Mouse (Mus musculus) E14TG2a.4 (cell line): ENCODE data around the gene Bcl9l.
A peak's percentile ranks its signal among the peaks of the same experiment; 100 is the strongest.

Experiments used
- H3K27me3 ChIP-seq: 2 replicates; pipeline ENCODE4 v1.6.1; 2014; ENCODE audit warnings: low read length, control low read depth; ENCODE audit not compliant: insufficient read depth
- H3K36me3 ChIP-seq: 2 replicates; pipeline ENCODE4 v1.6.1; 2014; ENCODE audit warnings: low read length, control low read depth; ENCODE audit not compliant: insufficient read depth
- H3K4me1 ChIP-seq: replicated peaks from 2 replicates; pipeline ENCODE4 v1.6.1; 2014; ENCODE audit warnings: low read depth, low read length, control low read depth
- H3K4me3 ChIP-seq: replicated peaks from 2 replicates; pipeline ENCODE4 v1.5.1; 2014; ENCODE audit warnings: mild to moderate bottlenecking, low read length
- H3K9me3 ChIP-seq: 2 replicates; pipeline ENCODE4 v1.6.1; 2014; ENCODE audit warnings: low read length, control low read depth
- CTCF ChIP-seq: conservative IDR thresholded peaks from 2 replicates; pipeline ENCODE4 v1.5.1; 2014; ENCODE audit warnings: low read length
- NANOG ChIP-seq: IDR thresholded peaks from 2 replicates; pipeline ENCODE4 v1.6.1; 2014; ENCODE audit warnings: borderline replicate concordance, low read length, mixed read lengths
- POU5F1 ChIP-seq: IDR thresholded peaks from 2 replicates; pipeline ENCODE4 v1.6.1; 2014; ENCODE audit warnings: low read length, borderline replicate concordance

Bcl9l gene

GRCm38 (mm10) chr9:44498421-44499355 is 16.1 kb downstream of the Bcl9l start:
- TF ChIP-seq NANOG (no peak), POU5F1 (no peak), CTCF (no peak)
- Histone ChIP-seq H3K4me3 (peak overlapping the region; percentile 77), H3K27me3 (peaks cover 24% of the 10 kb centered on the region), H3K9me3 (no peaks in the 10 kb centered on the region), H3K36me3 (no peaks in the 10 kb centered on the region), H3K4me1 (peaks cover 80% of the 10 kb centered on the region)

DNA sequence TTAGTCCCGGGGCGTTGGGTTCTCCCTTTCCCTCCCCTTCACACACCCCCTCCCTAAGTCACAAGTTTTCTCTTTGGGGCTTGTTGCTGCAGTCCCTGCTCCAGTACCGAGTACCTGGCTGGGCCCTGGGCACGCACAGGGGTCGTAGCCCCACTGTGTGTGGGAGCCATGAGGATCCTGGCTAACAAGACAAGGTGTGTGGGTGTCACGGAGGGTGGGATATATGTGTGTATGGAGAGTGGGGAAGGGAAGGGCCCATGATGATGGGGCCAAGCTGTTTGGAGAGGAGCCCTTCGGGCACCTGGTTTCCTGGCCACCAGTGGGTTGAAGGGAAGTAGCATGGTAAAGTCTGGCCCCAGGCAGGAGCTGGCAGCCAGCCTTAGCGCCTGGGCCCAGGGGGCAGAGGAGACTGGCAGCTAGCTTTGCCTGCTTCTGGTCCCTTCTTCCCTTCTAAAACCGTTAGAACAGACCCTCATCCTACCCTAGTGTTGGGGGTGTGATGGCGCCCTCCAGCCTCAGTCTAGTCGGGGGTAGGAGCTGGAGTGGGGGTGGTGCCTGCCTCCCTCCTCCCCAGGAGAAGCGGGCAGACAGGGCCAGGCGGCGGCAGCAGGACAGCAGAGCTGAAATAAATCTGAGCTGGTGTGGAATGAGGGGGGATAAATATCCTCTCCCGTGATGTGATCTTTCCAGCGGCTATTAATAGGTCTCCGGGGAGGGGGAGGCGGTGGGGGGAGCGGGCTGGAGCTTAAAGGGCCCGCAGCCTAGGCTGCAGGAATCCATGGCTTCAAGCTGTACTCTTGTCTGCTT is 16.9 kb downstream of the Bcl9l start:
- Histone ChIP-seq H3K27me3 (peaks cover 24% of the 10 kb centered on the region), H3K4me1 (peaks cover 72% of the 10 kb centered on the region), H3K4me3 (peak overlapping the region; percentile 77), H3K9me3 (no peaks in the 10 kb centered on the region), H3K36me3 (no peaks in the 10 kb centered on the region)
- no peak for TF ChIP-seq NANOG
- no peak for TF ChIP-seq POU5F1
- TF ChIP-seq CTCF = no peak

GRCm38 (mm10) chr9:44500163-44500533 is 17.5 kb downstream of the Bcl9l start:
- Histone ChIP-seq H3K36me3 (no peaks in the 10 kb centered on the region), H3K9me3 (no peaks in the 10 kb centered on the region), H3K27me3 (peaks cover 24% of the 10 kb centered on the region), H3K4me3 (0 out of 2 replicates have a peak overlapping the region, but pooled peaks have one; percentile 39), H3K4me1 (peaks cover 66% of the 10 kb centered on the region)
- no peak for TF ChIP-seq POU5F1
- TF ChIP-seq NANOG = no peak
- no peak for TF ChIP-seq CTCF

DNA sequence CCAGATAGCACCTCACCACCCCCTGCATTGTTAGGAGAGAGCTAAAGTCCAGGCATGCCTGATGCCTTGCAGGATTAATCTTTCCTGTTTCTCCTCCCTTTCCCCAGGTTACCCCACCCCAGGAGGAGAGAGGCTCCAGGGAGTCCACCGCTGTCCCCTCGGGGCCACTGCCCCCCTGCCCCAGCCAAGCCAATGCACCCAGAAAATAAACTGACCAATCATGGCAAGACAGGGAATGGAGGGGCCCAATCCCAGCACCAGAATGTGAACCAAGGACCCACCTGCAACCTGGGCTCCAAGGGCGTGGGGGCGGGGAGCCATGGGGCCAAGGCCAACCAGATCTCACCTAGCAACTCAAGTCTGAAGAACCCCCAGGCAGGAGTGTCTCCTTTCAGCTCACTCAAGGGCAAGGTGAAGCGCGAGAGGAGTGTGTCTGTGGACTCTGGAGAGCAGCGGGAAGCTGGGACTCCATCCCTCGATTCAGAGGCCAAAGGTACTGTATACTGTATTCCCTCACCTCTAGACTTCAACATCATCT is 18.1 kb downstream of the Bcl9l start:
- Histone ChIP-seq H3K9me3 (no peaks in the 10 kb centered on the region), H3K4me1 (peaks cover 63% of the 10 kb centered on the region), H3K36me3 (no peaks in the 10 kb centered on the region), H3K4me3 (peak overlapping the region; percentile 39; the same call in 1 of the 2 replicates), H3K27me3 (peaks cover 24% of the 10 kb centered on the region)
- TF ChIP-seq CTCF (no peak), NANOG (no peak), POU5F1 (no peak)

DNA sequence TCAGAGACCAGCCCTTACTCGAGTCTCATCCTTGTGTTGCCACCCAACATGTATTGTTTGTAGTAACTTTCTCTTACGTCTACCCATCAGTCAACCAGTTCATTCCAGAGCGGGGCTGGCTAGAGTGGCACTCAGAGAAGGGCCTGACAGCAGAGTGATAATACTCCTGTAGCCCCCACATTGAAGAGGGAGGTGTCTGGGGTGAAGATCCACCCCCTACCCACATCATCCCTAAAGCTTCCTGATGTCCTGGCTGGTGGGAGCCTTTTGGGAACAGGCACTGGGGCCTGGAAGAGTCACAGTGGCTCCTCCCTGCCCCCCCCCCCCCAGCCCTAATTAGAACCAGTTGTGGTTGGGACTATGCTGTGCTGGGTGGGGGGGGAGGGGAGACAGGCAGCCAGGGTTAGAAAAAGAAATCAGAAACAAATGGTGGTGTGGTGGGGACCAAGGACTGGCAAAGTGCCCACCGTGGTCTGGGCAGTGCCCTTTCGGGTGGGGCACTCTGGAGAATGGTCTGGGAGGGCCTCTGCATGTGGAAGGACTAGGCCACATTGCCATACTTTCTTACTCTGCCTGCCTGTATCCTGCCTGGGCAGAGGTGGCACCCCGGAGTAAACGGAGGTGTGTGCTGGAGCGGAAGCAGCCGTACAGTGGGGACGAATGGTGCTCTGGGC is 18.7 kb downstream of the Bcl9l start:
- no peak for TF ChIP-seq NANOG
- H3K9me3 ChIP-seq = no peaks in the 10 kb centered on the region

DNA sequence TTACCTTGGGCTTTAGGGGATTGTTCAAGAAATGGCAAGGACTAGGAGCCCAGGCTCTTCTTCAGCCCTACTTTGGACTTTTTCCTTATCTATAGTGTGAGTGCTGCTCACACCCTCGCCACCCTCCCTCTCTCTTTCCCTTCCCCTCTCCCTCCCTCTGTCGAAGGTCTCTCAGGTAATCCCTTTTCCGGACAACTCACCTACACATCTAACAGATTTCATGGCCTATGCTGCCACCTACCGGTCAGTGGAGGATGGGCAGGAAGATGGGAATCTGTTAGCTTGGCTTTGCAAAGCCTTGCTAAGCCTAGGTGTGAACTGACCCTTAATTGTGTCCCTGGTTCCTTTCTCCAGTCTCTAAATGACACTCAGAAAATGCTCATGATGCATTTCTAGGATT is 19.4 kb downstream of the Bcl9l start:
- peak overlapping the region; percentile 58 for H3K4me3 ChIP-seq
- H3K9me3 ChIP-seq = no peaks in the 10 kb centered on the region
- peaks cover 63% of the 10 kb centered on the region for H3K4me1 ChIP-seq
- H3K36me3 ChIP-seq = peaks cover 8% of the 10 kb centered on the region; the same call in 1 of the 2 replicates
- peaks cover 24% of the 10 kb centered on the region for H3K27me3 ChIP-seq
- TF ChIP-seq CTCF = peak; percentile 94
- TF ChIP-seq POU5F1 = no peak

More for the DNA sequence above, 18.7 kb downstream of the Bcl9l start:
- Histone ChIP-seq H3K4me3 (peak overlapping the region; percentile 58), H3K27me3 (peaks cover 24% of the 10 kb centered on the region), H3K4me1 (peaks cover 63% of the 10 kb centered on the region), H3K36me3 (peaks cover 1% of the 10 kb centered on the region; the same call in 1 of the 2 replicates)

DNA sequence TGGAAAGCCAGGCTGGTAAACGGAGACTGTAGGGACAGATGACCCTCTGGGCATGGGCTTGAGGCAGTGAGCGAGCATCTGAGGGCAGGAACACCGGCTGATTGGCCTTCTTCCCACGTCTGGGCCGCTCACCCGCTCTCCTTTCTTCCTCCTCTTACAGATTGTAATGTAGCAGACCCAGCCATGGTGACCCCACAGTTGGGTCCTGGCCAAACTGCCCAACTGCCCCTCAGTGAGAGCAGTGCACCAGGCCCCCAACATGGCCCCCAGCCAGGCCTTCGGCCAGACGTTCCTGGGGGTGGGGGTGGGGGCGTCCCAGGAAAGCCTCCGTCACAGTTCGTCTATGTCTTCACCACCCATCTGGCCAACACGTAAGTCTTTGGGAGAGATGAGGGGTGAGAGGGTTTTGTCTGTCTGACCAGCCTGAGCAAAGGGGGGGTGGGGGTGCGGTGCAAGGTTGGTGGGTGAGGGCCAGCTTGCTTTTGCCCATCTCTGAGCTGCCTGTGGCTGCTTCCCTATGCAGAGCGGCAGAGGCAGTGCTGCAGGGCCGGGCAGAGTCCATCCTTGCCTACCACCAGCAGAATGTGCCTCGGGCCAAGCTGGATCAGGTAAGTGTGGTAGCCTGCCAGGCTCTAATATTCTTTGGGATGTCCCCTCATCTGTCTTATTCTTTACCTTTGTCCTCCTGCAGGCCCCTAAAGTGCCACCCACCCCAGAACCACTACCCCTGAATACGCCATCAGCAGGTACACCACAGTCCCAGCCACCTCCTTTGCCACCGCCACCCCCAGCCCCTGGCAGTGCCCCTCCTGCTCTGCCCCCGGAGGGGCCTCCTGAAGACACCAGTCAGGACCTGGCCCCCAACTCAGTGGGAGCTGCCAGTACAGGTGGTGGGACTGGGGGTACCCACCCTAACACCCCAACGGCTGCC is 22.5 kb downstream of the Bcl9l start:
- Histone ChIP-seq H3K36me3 (peaks cover 8% of the 10 kb centered on the region; the same call in 1 of the 2 replicates), H3K4me1 (peaks cover 65% of the 10 kb centered on the region)

More for the DNA sequence above, 22.5 kb downstream of the Bcl9l start:
- Histone ChIP-seq H3K27me3 (peaks cover 11% of the 10 kb centered on the region), H3K9me3 (no peaks in the 10 kb centered on the region), H3K4me3 (peak overlapping the region; percentile 53)
- no peak for TF ChIP-seq CTCF
- TF ChIP-seq POU5F1 = no peak
- TF ChIP-seq NANOG = no peak
